Mouse (Mus musculus) lung, embryonic 16.5 days (tissue): ENCODE results near the gene Sirt6. TPM values are rescaled to one million over a fixed set of nuclear protein-coding genes. Genes with fewer than 3 reads are reported as not detected.

Experiments used
- ATAC-seq: fragments of 200-750 bp; cut with Nextera tagmentation; 2 replicates; pipeline ENCODE4 v1.8.0; 2017; ENCODE audit warnings: low read depth, mild to moderate bottlenecking, moderate library complexity
- H3K27ac ChIP-seq: fragments of 300-500 bp; sonication (generic); 2 replicates; pipeline ENCODE4 v1.5.1; 2014; ENCODE audit warnings: mild to moderate bottlenecking, control low read depth, low read length
- H3K27me3 ChIP-seq: fragments of 300-500 bp; sonication (generic); 2 replicates; pipeline ENCODE4 v1.6.1; 2014; ENCODE audit warnings: low read depth, low read length, mixed read lengths; ENCODE audit not compliant: control insufficient read depth, insufficient read depth
- H3K36me3 ChIP-seq: fragments of 300-500 bp; sonication (generic); 2 replicates; pipeline ENCODE4 v1.6.1; 2014; ENCODE audit warnings: low read length; ENCODE audit not compliant: control insufficient read depth, insufficient read depth
- H3K4me1 ChIP-seq: fragments of 300-500 bp; sonication (generic); replicated peaks from 2 replicates; pipeline ENCODE4 v1.6.1; 2014; ENCODE audit warnings: low read length, mixed read lengths; ENCODE audit not compliant: control insufficient read depth, insufficient read depth
- H3K4me2 ChIP-seq: fragments of 300-500 bp; sonication (generic); 2 replicates; pipeline ENCODE4 v1.6.1; 2014; ENCODE audit warnings: low read depth, low read length, control low read depth
- H3K4me3 ChIP-seq: fragments of 300-500 bp; sonication (generic); 2 replicates; pipeline ENCODE4 v1.5.1; 2014; ENCODE audit warnings: mild to moderate bottlenecking, low read length, control low read depth
- H3K9ac ChIP-seq: fragments of 300-500 bp; sonication (generic); 2 replicates; pipeline ENCODE4 v1.6.1; 2014; ENCODE audit warnings: low read length, control low read depth
- H3K9me3 ChIP-seq: fragments of 300-500 bp; sonication (generic); 2 replicates; pipeline ENCODE4 v1.6.1; 2016; ENCODE audit warnings: low read length; ENCODE audit not compliant: control insufficient read depth
- WGBS: fragments of 180-500 bp; shearing (Covaris S2); extraction: QIAGEN DNeasy Blood & Tissue Kit; methylation state at CpG from one replicate; pipeline ENCODE4 v1.1.7; 2014; 5-methylcytosine and 5-hydroxymethylcytosine counted together
- polyA plus RNA-seq: library from polyadenylated mRNA; unstranded; fragments of >200 nt; fragmentation: Nextera tagmentation; extraction: Ambion mirVana; gene quantifications from 2 replicates; pipeline ENCODE4 v1.2.1, GENCODE M21; 2015

Gene Sirt6
- polyA plus RNA-seq, 1 experiment from 2014 or later: 40.0 TPM

DNA sequence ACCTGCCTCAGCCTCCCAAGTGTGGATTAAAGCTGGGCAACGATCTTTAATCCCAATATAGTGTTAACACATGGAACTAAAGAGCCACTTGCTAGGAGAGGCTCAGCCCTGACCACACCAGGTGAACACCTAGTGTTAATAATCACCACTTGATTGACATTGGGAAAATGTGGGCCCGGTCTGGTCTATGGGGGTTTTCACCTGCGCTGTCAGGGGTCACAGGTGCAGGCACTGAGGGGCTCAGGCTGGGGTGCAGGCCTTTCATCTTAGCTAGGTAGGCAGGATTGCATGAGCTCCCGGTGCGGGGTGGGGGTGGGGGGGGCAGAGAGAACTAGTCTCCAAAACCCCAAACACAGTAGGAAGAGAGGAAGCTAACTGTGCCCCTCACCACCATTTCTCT is 28.0 kb downstream of the Sirt6 start:
- WGBS: 62% methylated on average over 4 of the region's 5 CpGs
- Histone ChIP-seq H3K4me1 (peaks cover 56% of the 10 kb centered on the region), H3K4me2 (no peak overlapping the region), H3K9me3 (no peaks in the 10 kb centered on the region), H3K4me3 (no peak overlapping the region), H3K27ac (no peak overlapping the region; the same call in 1 of the 2 replicates), H3K36me3 (no peaks in the 10 kb centered on the region), H3K9ac (no peak overlapping the region), H3K27me3 (peaks cover 3% of the 10 kb centered on the region; the same call in 1 of the 2 replicates)
- no peak for ATAC-seq

DNA sequence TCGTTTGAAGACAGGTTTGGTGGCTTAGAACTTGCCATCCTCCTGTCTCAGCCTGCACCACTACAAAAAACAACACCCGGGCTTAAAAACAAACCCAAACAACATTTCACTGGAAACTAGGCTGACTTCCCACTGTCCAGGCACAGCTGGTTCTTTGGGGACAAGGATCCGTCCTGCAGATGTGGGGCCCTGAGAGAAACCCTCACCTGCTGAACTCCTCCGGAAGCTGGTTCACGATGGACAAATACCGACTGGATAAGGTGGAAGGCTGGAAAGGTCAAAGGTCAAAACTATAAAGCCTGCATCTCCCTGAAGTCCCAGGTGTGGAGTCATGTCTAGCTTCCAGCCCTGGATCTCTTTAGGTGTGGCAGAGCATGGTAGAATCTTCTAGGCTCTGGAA is 28.7 kb downstream of the Sirt6 start:
- Histone ChIP-seq H3K27ac (no peak overlapping the region), H3K4me2 (no peak overlapping the region), H3K4me1 (peaks cover 56% of the 10 kb centered on the region), H3K9ac (no peak overlapping the region), H3K27me3 (peaks cover 3% of the 10 kb centered on the region; the same call in 1 of the 2 replicates), H3K4me3 (no peak overlapping the region), H3K9me3 (no peaks in the 10 kb centered on the region), H3K36me3 (no peaks in the 10 kb centered on the region)
- no peak for ATAC-seq
- 47% methylated on average over 6 of the region's 6 CpGs for WGBS

DNA sequence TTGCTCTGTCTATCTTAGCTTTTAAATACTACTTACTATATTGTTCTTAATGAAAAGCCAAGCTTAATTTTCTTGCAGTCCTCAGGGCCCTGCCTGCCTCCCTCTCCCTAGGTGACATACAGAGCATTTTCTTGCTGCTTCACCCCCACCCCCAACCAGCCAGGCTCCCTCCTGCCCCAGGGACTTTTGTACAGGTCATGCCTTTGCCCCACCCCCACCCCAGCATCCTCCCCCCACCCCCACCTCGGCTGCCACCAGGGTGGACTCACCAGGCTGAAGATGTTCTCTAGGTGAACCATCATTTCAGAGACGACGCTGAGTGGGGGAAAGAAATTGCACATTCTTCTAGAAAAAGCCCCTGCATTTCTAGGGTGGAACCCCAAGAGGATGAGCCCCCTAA is 29.3 kb downstream of the Sirt6 start:
- peaks cover 3% of the 10 kb centered on the region; the same call in 1 of the 2 replicates for H3K27me3 ChIP-seq
- H3K4me1 ChIP-seq: peaks cover 56% of the 10 kb centered on the region
- 33% methylated on average over 3 of the region's 3 CpGs for WGBS
- no peak overlapping the region for H3K4me2 ChIP-seq
- H3K9me3 ChIP-seq: no peaks in the 10 kb centered on the region
- H3K27ac ChIP-seq: no peak overlapping the region
- H3K36me3 ChIP-seq: no peaks in the 10 kb centered on the region
- no peak overlapping the region for H3K4me3 ChIP-seq
- ATAC-seq: no peak
- no peak overlapping the region for H3K9ac ChIP-seq

DNA sequence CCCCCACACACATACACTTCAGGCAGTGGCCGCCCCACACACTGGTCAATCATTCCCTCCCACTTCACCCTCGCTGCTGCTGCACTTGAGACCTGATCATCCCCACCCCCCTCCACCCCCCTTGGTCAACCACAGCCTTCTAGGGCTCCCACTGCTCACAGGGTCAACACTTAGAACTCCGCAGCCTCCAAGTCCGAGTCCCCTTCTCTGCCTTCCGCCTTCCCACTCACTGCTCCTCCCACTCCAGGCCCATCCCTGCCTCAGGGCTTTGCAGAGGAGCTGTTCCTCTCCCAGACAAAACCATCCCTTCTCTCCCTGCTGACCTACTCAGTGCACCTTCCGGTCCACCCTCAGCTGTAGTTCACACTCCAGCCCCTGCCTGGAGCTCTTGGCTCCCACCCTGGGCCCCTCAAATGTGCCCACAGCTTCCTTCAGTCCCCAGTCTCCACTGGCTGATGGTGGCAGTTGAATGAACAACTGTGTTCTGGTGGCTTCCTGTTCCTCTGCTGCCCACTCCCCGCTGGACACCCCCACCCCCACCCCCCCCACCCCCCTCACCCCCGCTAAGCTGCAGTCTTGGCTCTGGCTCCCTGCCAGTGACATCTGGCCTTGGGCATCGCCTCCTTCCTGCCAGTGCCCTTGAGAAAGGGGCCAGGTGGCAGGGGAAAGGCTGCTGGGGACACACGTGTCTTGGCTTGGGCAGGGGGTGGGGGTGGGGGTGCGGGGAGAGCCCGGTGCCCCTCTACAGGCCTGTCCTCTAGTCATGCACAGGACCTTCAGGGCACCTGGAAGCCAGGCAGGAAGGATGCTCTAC is 30.3 kb downstream of the Sirt6 start:
- peak overlapping the region; percentile 60 for H3K4me2 ChIP-seq
- no peaks in the 10 kb centered on the region for H3K9me3 ChIP-seq
- peak overlapping the region; percentile 34 for H3K4me3 ChIP-seq
- H3K36me3 ChIP-seq: no peaks in the 10 kb centered on the region
- WGBS: under 1% methylated on average over 12 of the region's 12 CpGs
- H3K27me3 ChIP-seq: peaks cover 3% of the 10 kb centered on the region; the same call in 1 of the 2 replicates
- peak overlapping the region; percentile 60 for H3K9ac ChIP-seq
- H3K27ac ChIP-seq: peak overlapping the region; percentile 93
- peak; percentile 73 for ATAC-seq
- H3K4me1 ChIP-seq: peaks cover 49% of the 10 kb centered on the region

DNA sequence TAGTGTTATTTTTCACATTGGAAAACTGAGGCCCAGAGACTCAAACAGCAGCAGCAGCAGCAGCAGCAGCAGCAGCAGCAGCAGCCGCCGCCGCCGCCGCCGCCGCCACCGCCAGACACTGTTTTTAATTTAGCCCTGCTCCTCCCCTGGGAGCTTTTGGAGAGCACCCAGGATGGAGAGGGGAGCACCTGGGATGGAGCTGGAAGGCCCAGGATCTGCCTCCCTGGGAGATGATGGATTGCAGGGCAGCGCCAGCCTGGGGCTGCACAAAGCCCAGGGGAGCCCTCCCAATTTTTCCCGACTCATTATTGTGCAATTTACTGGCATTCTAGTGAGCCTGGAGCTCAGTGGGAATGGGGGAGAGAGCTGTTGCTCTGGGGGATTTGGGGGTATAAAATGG is 31.0 kb downstream of the Sirt6 start:
- ATAC-seq: peak; percentile 22

DNA sequence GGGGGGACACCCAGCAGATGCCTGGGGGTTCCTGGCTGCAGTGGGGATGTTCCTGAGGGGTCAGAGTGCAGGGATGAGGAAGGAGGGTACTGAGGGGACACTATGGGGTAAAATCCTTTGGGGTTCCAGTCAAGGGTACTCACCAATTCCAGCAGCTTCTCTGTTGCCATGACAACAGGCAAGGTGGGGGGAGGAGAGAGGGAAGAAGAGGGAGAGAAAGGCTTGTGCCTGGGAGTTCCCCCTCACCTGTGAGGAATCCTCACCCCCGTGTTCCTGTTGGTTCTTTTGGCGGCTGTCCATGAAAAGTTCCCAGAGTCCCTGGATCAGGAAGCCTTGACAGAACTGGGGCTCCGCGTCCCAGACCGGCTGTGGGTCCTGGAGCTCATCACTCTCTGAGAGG is 32.0 kb downstream of the Sirt6 start:
- WGBS: 39% methylated on average over 5 of the region's 5 CpGs
- Histone ChIP-seq H3K4me1 (peaks cover 39% of the 10 kb centered on the region), H3K36me3 (no peaks in the 10 kb centered on the region), H3K9ac (peak overlapping the region; percentile 3; the same call in 1 of the 2 replicates), H3K4me3 (no peak overlapping the region), H3K9me3 (no peaks in the 10 kb centered on the region), H3K27me3 (peaks cover 3% of the 10 kb centered on the region; the same call in 1 of the 2 replicates), H3K27ac (no peak overlapping the region), H3K4me2 (no peak overlapping the region)
- ATAC-seq: no peak

More for the DNA sequence above, 31.0 kb downstream of the Sirt6 start:
- H3K4me1 ChIP-seq: peaks cover 45% of the 10 kb centered on the region
- H3K36me3 ChIP-seq: no peaks in the 10 kb centered on the region
- WGBS: 3% methylated on average over 10 of the region's 10 CpGs
- H3K9me3 ChIP-seq: no peaks in the 10 kb centered on the region
- peak overlapping the region; percentile 60 for H3K4me2 ChIP-seq
- peaks cover 3% of the 10 kb centered on the region; the same call in 1 of the 2 replicates for H3K27me3 ChIP-seq
- H3K27ac ChIP-seq: peak overlapping the region; percentile 93
- H3K4me3 ChIP-seq: peak overlapping the region; percentile 34
- H3K9ac ChIP-seq: peak overlapping the region; percentile 60

DNA sequence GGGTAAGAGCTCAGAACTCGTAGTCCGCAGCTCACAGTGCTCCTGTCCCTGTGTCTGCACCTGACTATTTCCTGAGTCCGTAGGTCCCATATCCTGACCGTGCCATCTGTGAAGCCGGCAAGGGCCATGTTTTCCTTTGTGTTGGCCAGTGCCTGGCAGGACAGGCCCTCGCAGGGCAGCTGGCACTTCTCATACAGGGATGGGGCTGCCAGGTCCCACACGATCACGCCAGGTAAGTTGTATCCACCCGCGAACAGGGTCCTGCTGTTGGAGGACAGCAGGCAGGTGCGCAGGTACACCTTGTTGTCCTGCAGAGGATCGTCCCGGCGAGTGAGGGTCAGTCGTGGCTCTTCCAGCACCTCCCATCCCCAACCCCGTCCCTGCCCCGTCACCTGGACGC is 33.7 kb downstream of the Sirt6 start:
- ATAC-seq: no peak
- Histone ChIP-seq H3K4me2 (no peak overlapping the region), H3K4me3 (no peak overlapping the region), H3K4me1 (peaks cover 29% of the 10 kb centered on the region), H3K27ac (no peak overlapping the region), H3K9me3 (no peaks in the 10 kb centered on the region), H3K9ac (peak overlapping the region; percentile 7; the same call in 1 of the 2 replicates), H3K36me3 (no peaks in the 10 kb centered on the region), H3K27me3 (peaks cover 3% of the 10 kb centered on the region; the same call in 1 of the 2 replicates)
- 55% methylated on average over 18 of the region's 18 CpGs for WGBS

DNA sequence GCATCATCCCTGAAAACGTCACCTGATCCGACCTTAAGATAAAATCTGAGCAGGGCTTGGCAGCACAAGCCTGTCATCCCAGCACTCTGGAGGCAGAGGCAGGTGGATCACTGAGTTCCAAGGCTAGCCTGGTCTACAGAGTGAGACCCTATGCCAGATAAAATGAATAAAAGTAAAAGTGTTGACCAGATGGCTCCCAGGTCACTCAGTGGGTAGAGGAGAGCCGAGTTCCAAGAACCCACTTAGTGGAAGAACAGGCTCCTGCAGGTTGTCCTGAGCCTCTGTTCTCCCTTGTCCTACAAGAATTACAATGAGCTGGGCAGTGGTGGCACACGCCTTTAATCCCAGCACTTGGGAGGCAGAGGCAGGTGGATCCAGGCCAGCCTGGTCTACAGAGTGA is 34.4 kb downstream of the Sirt6 start:
- Histone ChIP-seq H3K4me1 (peaks cover 29% of the 10 kb centered on the region), H3K36me3 (no peaks in the 10 kb centered on the region), H3K9ac (no peak overlapping the region), H3K27me3 (peaks cover 3% of the 10 kb centered on the region; the same call in 1 of the 2 replicates), H3K4me2 (no peak overlapping the region), H3K4me3 (no peak overlapping the region), H3K9me3 (no peaks in the 10 kb centered on the region), H3K27ac (no peak overlapping the region)
- 56% methylated on average over 4 of the region's 4 CpGs for WGBS
- ATAC-seq: no peak

DNA sequence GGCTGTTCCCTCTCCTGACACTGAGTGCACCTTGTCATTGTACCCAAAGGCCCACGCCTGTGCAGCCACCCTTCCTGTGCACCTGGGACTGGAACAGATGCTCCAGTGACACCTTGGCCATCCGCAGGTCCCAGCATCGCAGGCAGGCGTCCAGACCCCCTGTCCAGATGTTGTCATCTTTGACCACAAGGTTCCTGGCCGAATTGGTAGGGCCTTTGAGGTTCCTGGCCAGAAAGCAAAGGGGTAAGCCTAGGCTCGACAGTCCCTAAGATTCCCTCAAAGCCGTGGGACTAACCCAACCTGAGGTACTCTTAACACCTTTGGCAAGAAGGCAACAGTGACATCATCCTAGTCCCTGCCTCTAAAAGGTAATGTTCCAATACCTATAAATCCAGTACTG is 35.0 kb downstream of the Sirt6 start:
- no peak overlapping the region for H3K9ac ChIP-seq
- ATAC-seq: no peak
- peaks cover 23% of the 10 kb centered on the region for H3K4me1 ChIP-seq
- no peak overlapping the region for H3K4me2 ChIP-seq
- H3K27me3 ChIP-seq: peaks cover 3% of the 10 kb centered on the region; the same call in 1 of the 2 replicates
- H3K27ac ChIP-seq: no peak overlapping the region
- H3K9me3 ChIP-seq: no peaks in the 10 kb centered on the region
- WGBS: 72% methylated on average over 7 of the region's 7 CpGs
- H3K36me3 ChIP-seq: peaks cover 4% of the 10 kb centered on the region
- H3K4me3 ChIP-seq: no peak overlapping the region
